Mouse (Mus musculus) heart, postnatal 0 days (tissue): ENCODE results near the gene Pzp.

Experiments used
- CTCF ChIP-seq: IDR thresholded peaks from 2 replicates; pipeline ENCODE4 v1.5.1; 2016; ENCODE audit warnings: antibody characterized with exemption, control low read depth, low read depth
- EP300 ChIP-seq: IDR thresholded peaks from 2 replicates; pipeline ENCODE4 v1.6.1; 2016; ENCODE audit warnings: antibody characterized with exemption, low read depth

DNA sequence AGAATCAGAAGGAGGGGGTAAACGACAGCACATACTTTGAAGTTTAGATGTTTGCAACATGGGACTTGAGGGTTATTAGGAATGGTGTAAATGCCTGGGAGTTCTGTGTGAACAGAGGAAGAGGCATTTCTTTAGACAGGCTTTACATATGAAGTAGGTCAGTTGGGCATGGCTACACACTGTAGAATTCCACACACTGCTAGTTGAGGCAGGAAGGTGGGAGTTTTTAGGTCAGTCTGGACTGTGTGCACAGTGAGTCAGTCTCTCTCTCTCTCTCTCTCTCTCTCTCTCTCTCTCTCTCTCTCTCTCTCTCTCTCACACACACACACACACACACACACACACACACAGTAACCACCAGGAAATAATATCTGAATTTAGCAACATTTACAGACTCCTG is 31.2 kb downstream of the Pzp start:
- no peak for TF ChIP-seq EP300
- TF ChIP-seq CTCF = no peak
